Mouse (Mus musculus) heart, postnatal 0 days (tissue): Measurements from ENCODE around the gene Acsm5. TPM values are rescaled to one million over a fixed set of nuclear protein-coding genes. Genes with fewer than 3 reads are reported as not detected.

Source experiments
- ATAC-seq: fragments of 200-750 bp; cut with Nextera tagmentation; 2 replicates; pipeline ENCODE4 v1.8.0; 2017; ENCODE audit warnings: low read depth, moderate number of reproducible peaks, moderate library complexity; ENCODE audit not compliant: insufficient read depth
- DNase-seq: peaks from one replicate; pipeline ENCODE4 v3.0.0-alpha.2; 2016; ENCODE audit warnings: low spot score
- H3K27ac ChIP-seq: fragments of 300-500 bp; sonication (generic); 2 replicates; pipeline ENCODE4 v1.5.1; 2014; ENCODE audit warnings: low read depth, mild to moderate bottlenecking
- H3K27me3 ChIP-seq: fragments of 300-500 bp; sonication (generic); 2 replicates; pipeline ENCODE4 v1.6.1; 2014; ENCODE audit warnings: low read length, mixed read lengths; ENCODE audit not compliant: control insufficient read depth, insufficient read depth
- H3K36me3 ChIP-seq: fragments of 300-500 bp; sonication (generic); replicated peaks from 2 replicates; pipeline ENCODE4 v1.6.1; 2014; ENCODE audit warnings: low read length, mixed read lengths; ENCODE audit not compliant: control insufficient read depth, insufficient read depth
- H3K4me1 ChIP-seq: fragments of 300-500 bp; sonication (generic); 2 replicates; pipeline ENCODE4 v1.6.1; 2014; ENCODE audit warnings: antibody characterized with exemption; ENCODE audit not compliant: control insufficient read depth, insufficient read depth
- H3K4me2 ChIP-seq: fragments of 300-500 bp; sonication (generic); 2 replicates; pipeline ENCODE4 v1.6.1; 2014; ENCODE audit warnings: low read depth, mild to moderate bottlenecking, low read length, moderate library complexity
- H3K4me3 ChIP-seq: fragments of 300-500 bp; sonication (generic); 2 replicates; pipeline ENCODE4 v1.5.1; 2014; ENCODE audit warnings: low read depth, low read length
- H3K9ac ChIP-seq: fragments of 300-500 bp; sonication (generic); replicated peaks from 2 replicates; pipeline ENCODE4 v1.6.1; 2014; ENCODE audit warnings: low read depth, low read length, mixed read lengths
- H3K9me3 ChIP-seq: fragments of 300-500 bp; sonication (generic); replicated peaks from 2 replicates; pipeline ENCODE4 v1.6.1; 2016; ENCODE audit warnings: low read length; ENCODE audit not compliant: control insufficient read depth
- CTCF ChIP-seq: IDR thresholded peaks from 2 replicates; pipeline ENCODE4 v1.5.1; 2016; ENCODE audit warnings: antibody characterized with exemption, control low read depth, low read depth
- EP300 ChIP-seq: IDR thresholded peaks from 2 replicates; pipeline ENCODE4 v1.6.1; 2016; ENCODE audit warnings: antibody characterized with exemption, low read depth
- WGBS: fragments of 180-500 bp; shearing (Covaris S2); extraction: QIAGEN DNeasy Blood & Tissue Kit; methylation state at CpG from one replicate; pipeline ENCODE4 v1.1.7; 2014; 5-methylcytosine and 5-hydroxymethylcytosine counted together
- polyA plus RNA-seq: library from polyadenylated mRNA; unstranded; fragments of >200 nt; fragmentation: Nextera tagmentation; extraction: Ambion mirVana; gene quantifications from 2 replicates; pipeline ENCODE4 v1.2.1, GENCODE M21; 2015
- total RNA-seq: library from RNA; depleted of rRNA; stranded (reverse); fragments of >200 nt; gene quantifications from 2 replicates; pipeline ENCODE4 v1.2.3, GENCODE M21; 2014; ENCODE audit warnings: low replicate concordance; rRNA removed

The Acsm5 gene
- not detected in 2 replicates for total RNA-seq
- polyA plus RNA-seq, result not detected in 2 replicates

DNA sequence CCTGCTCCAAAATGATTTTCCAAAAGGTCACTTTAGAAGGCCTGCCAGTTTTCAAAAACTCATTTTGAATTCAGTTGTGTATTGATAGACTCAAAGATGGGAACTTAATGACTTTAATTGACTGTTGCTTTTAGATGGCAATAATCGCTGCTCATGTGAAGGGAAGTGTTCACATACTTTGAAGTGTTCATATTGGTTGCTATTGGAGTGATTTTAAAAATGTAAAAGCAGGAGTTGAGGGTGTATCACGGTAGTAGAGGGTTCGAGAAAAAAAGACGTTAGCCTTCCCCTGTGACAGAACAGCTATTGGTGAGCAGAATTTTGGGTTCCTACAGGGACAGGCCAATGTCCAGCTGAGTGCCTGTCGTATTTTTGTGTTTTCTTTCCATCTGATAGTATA lies at the start of gene Acsm5:
Gene Acsm5, plus strand, starts transcription at position 301 of the 400 bp plus-strand sequence.
- Histone ChIP-seq H3K27me3 (0 out of 2 replicates have a peak, but pooled peaks cover 4% of the 10 kb centered on the region), H3K9ac (no peak within 1 kb of the TSS), H3K4me1 (no peaks in the 10 kb centered on the region), H3K36me3 (no peaks in the 10 kb centered on the region), H3K4me3 (no peak within 1 kb of the TSS), H3K9me3 (no peaks in the 10 kb centered on the region), H3K27ac (no peak within 1 kb of the TSS), H3K4me2 (no peak within 1 kb of the TSS)
- no peak for TF ChIP-seq CTCF
- TF ChIP-seq EP300, result no peak
- WGBS, result 61% methylated on average over 5 of the region's 5 CpGs
- DNase-seq (no peak), ATAC-seq (no peak)

DNA sequence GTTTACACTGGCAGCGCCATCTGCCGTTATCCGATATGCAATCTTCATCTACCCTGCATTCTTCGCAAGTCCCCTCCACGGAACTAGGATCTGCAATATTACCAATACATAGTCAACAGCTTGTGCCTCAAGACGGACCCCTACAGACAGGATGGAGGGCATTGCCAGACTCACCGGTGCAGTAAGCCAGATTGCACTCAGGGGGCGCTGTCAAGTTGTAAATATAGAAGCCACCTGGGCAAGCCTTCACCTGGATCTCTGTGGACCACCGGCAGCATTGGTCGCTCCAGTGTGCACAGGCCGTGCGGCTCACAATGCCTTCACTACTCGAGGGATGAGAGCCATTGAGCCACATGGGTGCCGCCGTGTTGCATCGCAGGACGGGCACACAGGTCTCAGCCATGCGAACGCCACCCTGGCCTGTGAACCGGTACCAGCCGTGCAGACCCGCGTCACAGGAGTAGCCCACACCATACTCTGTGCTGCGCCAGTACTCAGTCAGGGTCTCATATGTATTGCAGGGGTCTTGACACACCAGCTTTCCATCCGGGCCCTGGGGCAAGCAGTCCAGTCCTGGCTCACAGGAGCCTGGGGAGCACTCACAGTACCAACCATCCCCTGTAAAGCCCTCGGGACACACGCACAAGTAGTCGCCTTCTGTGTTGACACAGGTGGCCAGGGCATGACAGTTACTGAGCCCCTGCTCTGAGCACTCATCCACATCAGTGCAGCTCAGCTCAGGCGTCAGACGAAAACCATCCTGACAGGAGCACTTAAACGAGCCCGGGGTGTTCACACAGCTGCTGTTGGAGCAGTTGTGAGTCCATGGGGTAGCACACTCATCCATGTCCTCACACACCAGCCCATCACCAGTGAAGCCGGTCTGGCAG lies 42.5 kb upstream of the Acsm5 start:
- no peaks in the 10 kb centered on the region for H3K9me3 ChIP-seq
- ATAC-seq, result no peak
- H3K9ac ChIP-seq, result no peak overlapping the region
- no peaks in the 10 kb centered on the region for H3K4me1 ChIP-seq
- no peak overlapping the region for H3K27ac ChIP-seq
- no peak for TF ChIP-seq CTCF
- TF ChIP-seq EP300, result no peak
- H3K4me3 ChIP-seq, result no peak overlapping the region
- no peaks in the 10 kb centered on the region for H3K36me3 ChIP-seq
- H3K27me3 ChIP-seq, result no peaks in the 10 kb centered on the region
- WGBS, result 65% methylated on average over 33 of the region's 33 CpGs
- no peak for DNase-seq
- no peak overlapping the region for H3K4me2 ChIP-seq

DNA sequence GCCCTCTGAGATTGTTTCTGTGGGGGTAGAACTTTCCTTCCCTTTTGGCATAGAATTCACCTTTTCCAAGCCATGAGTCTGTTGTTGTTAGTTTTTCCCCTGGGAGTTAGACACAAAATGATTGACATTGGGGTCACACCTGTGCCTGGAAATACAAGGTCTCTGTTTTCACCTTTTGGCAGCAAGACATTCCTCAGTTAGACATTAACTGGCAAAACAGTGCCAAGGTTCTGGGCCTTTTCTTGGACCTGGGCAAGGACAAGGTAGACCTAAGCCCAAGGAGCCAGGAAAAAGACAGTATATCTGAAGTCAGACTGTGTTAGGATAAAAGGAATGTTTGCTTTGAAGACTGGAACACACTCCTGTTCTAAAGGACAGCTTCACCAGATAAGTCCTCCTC lies 40.0 kb upstream of the Acsm5 start, which contains the start of gene Umod:
Gene Umod, minus strand, starts transcription at position 27 of the 400 bp plus-strand sequence.
- Histone ChIP-seq H3K27ac (no peak within 1 kb of the TSS), H3K4me3 (no peak within 1 kb of the TSS), H3K4me2 (no peak within 1 kb of the TSS), H3K9ac (no peak within 1 kb of the TSS), H3K27me3 (no peaks in the 10 kb centered on the region), H3K36me3 (no peaks in the 10 kb centered on the region), H3K9me3 (no peaks in the 10 kb centered on the region), H3K4me1 (no peaks in the 10 kb centered on the region)
- ATAC-seq, result no peak
- no peak for TF ChIP-seq CTCF
- TF ChIP-seq EP300, result no peak
- DNase-seq, result no peak

DNA sequence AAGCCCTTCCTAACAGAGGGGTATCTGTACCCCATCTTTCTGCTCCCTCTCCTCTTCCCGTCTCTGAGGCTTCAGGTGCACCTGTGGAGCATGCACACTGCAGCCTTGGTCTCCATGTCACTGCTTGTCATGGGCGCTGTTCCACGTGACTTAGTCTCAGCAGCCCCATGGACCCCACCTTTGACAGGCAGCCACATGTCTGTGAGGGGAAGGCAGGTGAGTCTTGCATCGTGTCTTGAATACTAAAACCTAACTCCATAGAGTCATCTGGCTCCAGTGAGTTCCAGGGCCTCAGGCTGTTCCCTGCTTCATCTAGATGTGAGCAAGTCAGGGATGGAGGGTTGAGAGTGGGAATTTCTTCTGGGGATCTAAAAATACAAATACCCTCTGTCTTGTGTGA lies 35.1 kb upstream of the Acsm5 start:
- WGBS, result 63% methylated on average over 4 of the region's 4 CpGs
- Histone ChIP-seq H3K4me1 (no peaks in the 10 kb centered on the region), H3K4me2 (no peak overlapping the region), H3K9ac (no peak overlapping the region), H3K9me3 (no peaks in the 10 kb centered on the region), H3K36me3 (no peaks in the 10 kb centered on the region), H3K27me3 (no peaks in the 10 kb centered on the region), H3K4me3 (no peak overlapping the region), H3K27ac (no peak overlapping the region)
- no peak for ATAC-seq
- DNase-seq, result no peak
- TF ChIP-seq CTCF, result no peak
- no peak for TF ChIP-seq EP300

DNA sequence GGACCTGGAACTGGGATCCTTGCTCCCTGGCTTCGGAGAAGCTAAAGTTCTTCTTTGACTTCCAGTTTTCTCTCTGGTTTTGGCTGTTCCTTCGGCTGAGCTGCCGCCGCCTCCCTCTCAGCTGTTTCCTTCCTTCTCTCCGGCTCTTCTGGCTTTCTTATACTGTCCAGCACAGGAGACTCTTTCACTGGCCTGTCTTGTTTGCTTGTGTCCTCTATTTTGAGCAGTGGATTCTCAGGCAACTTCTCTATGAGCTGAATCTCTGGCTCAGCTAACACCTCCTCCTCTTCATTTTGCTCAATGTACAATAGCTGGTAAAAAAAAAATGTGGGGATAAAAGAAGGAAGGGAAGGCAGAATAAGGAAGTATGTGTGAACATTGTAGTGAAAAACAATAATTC lies 32.6 kb upstream of the Acsm5 start:
- Histone ChIP-seq H3K27ac (no peak overlapping the region), H3K4me2 (no peak overlapping the region), H3K9ac (no peak overlapping the region), H3K4me1 (no peaks in the 10 kb centered on the region), H3K9me3 (no peaks in the 10 kb centered on the region), H3K4me3 (no peak overlapping the region), H3K27me3 (no peaks in the 10 kb centered on the region), H3K36me3 (no peaks in the 10 kb centered on the region)
- DNase-seq (no peak), ATAC-seq (no peak)
- WGBS, result 80% methylated on average over 5 of the region's 5 CpGs
- no peak for TF ChIP-seq CTCF
- no peak for TF ChIP-seq EP300
